Mouse (Mus musculus): ENCODE results near the gene Opn5.

The Opn5 gene

GRCm38 (mm10) chr17:42611295-42611694 is at the start of gene Opn5:
Opn5 (minus strand) TSS chr17:42611395.
- DNase-seq: no peak

- DNase-seq: peak; percentile 4 to 10
Measured at GRCm38 (mm10) chr17:42658634-42659422, 47.6 kb upstream of the Opn5 start.

GRCm38 (mm10) chr17:42643416-42643815 is 32.2 kb upstream of the Opn5 start:
- no peak for DNase-seq

- no peak for DNase-seq
Measured at GRCm38 (mm10) chr17:42630206-42630605, 19.0 kb upstream of the Opn5 start.

- no peak for DNase-seq
Measured at GRCm38 (mm10) chr17:42613043-42613737, 2.0 kb upstream of the Opn5 start.

- DNase-seq: no peak
Measured at GRCm38 (mm10) chr17:42608270-42608669, 2.9 kb downstream of the Opn5 start.

- DNase-seq: peak; percentile 8 to 9
Measured at GRCm38 (mm10) chr17:42602829-42603784, 8.1 kb downstream of the Opn5 start.

GRCm38 (mm10) chr17:42586486-42586885 is 24.7 kb downstream of the Opn5 start:
- DNase-seq: no peak

- no peak for DNase-seq
Measured at GRCm38 (mm10) chr17:42583029-42583331, 28.2 kb downstream of the Opn5 start.

- DNase-seq: no peak
Measured at GRCm38 (mm10) chr17:42582281-42583028, 28.7 kb downstream of the Opn5 start.

GRCm38 (mm10) chr17:42580623-42581022 is 30.6 kb downstream of the Opn5 start:
- DNase-seq: no peak

- no peak for DNase-seq
Measured at GRCm38 (mm10) chr17:42580196-42580595, 31.0 kb downstream of the Opn5 start.

GRCm38 (mm10) chr17:42576671-42577168 is 34.5 kb downstream of the Opn5 start:
- no peak for DNase-seq

- DNase-seq: no peak
Measured at GRCm38 (mm10) chr17:42573786-42574185, 37.4 kb downstream of the Opn5 start.

- no peak for DNase-seq
Measured at GRCm38 (mm10) chr17:42549578-42549977, 61.6 kb downstream of the Opn5 start.

- no peak for DNase-seq
Measured at GRCm38 (mm10) chr17:42530147-42530546, 81.0 kb downstream of the Opn5 start.

GRCm38 (mm10) chr17:42509356-42510262 is 101.6 kb downstream of the Opn5 start:
- DNase-seq: no peak
